Mouse (Mus musculus) adrenal gland (tissue): Measurements from ENCODE around the gene Mycl.
"Not testable (repeated sequence)": the region's sequence is repeated elsewhere in the genome, so short reads cannot be mapped to it uniquely, and the experiment has no call there.

Experiments used
- intact Hi-C: fragments of 180-260 bp; cut with DNase I; formaldehyde crosslinking; loops from one replicate; pipeline ENCODE4 v1.15.1; 2025

Mycl gene

GRCm38 (mm10) chr4:122980684-122981083 lies 14.8 kb upstream of the Mycl start:
- intact Hi-C loops, result loop anchor here (5.0 to 10.0 kb wide), 2 partner anchors 68 to 166 kb away; no protein-coding TSS in a partner anchor

- intact Hi-C loops, result loop anchor here (5.0 to 10.0 kb wide), 2 partner anchors 69 to 166 kb away; no protein-coding TSS in a partner anchor
Measured at GRCm38 (mm10) chr4:122981238-122981637, 14.2 kb upstream of the Mycl start.

DNA sequence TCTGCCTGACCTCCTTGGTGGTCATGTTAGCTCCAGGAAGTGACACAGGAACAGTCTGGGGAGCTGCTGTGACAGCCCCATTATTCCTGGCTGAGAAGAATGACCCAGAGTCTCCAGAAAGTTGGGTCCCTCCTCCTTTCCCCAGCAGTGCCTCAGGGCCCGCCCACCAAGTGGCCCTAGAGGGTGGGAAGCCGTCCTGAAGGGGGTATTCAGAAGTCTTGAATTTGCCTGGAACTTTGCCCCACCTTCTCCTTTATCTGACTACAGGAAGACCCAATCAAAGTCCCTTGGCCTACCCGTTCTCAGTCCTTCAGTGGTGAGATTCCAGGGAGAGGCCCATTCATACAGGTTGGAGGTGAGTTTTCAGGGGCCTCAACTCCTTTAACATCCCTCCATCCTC lies 13.5 kb upstream of the Mycl start:
- intact Hi-C loops, result loop anchor here (5.0 to 10.0 kb wide), 2 partner anchors 70 to 167 kb away; no protein-coding TSS in a partner anchor

- intact Hi-C loops, result loop anchor here (5.0 to 10.0 kb wide), 2 partner anchors 70 to 168 kb away; no protein-coding TSS in a partner anchor
Measured at GRCm38 (mm10) chr4:122982537-122982936, 12.9 kb upstream of the Mycl start.

DNA sequence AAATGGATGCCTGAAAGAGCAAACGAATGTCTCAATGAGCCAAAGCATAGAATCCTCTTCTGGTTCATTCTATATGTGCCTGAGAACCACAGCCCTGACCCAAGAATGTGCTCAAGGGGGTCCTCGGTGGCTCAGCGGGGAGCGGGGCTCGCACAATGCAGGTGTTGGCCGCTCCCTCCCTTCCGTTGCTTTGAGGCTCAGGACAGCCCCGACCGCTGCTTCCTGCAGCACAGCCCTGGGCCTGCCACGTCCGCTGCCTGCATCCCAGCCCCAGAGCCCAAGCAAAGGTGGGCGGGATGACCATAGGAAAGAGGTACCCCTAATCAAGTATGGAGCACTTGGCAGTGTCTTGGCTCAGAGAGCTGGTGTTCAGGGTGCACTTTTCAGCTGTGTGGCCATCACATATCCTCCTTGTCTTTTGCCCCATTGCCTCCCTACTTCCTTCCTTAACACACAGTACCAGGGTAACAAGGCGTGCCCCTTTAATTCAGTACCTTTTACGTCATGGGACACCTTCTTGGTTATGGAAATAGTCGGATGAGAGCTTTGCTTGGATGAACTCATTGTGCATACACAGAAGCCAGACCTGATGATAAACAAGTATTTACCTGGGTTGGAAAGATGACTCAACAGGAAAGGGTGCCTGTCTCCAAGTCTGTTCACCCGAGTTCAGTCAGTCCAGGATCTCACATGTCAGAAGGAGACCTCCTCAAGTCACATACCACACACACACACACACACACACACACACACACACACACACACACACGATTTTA lies 11.8 kb upstream of the Mycl start:
- intact Hi-C loops, result loop anchor here (2.0 to 10.0 kb wide), 3 partner anchors 39 to 169 kb away; no protein-coding TSS in a partner anchor

- intact Hi-C loops, result loop anchor here (2.0 to 10.0 kb wide), 3 partner anchors 40 to 170 kb away; no protein-coding TSS in a partner anchor
Measured at GRCm38 (mm10) chr4:122985110-122985509, 10.3 kb upstream of the Mycl start.

GRCm38 (mm10) chr4:122987421-122987820 lies 8.0 kb upstream of the Mycl start:
- intact Hi-C loops, result loop anchor here (5.0 to 10.0 kb wide), 2 partner anchors 90 to 173 kb away; no protein-coding TSS in a partner anchor

DNA sequence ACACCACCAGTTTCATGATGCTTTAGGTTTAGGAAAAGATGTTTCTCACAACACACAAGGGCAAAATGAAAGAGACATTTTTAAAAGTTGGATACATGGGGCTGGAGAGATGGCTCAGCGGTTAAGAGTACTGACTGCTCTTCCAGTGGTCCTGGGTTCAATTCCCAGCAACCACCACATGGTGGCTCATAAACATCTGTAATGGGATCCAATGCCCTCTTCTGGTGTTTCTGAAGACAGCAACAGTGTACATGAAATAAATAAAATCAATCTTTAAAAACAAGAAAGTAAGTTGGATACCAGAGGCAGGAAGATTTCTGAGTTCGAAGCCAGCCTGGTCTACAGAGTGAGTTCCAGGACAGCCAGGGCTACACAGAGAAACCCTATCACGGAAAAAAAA lies 7.4 kb upstream of the Mycl start:
- intact Hi-C loops, result loop anchor here (5.0 to 10.0 kb wide), 2 partner anchors 91 to 173 kb away; no protein-coding TSS in a partner anchor

DNA sequence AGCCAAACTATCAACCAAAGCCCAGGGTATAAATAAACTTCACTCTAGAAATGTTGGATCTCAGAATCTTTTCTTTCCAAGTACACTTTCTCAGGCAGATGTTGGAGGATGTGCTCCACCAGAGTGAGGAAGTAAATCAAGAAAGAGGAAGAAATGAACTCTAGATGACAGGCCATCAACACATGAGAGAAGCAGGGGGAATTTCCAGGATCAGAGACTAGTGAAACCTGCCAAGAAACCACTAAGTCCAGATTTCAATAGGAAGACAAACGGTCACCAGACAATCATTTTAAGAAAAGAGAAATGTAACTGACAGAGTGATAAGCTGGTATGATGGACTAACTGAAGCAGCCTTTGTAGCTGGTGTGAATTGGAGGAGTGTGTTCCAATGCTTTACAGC lies 4.3 kb upstream of the Mycl start:
- intact Hi-C loops, result no loop called here

DNA sequence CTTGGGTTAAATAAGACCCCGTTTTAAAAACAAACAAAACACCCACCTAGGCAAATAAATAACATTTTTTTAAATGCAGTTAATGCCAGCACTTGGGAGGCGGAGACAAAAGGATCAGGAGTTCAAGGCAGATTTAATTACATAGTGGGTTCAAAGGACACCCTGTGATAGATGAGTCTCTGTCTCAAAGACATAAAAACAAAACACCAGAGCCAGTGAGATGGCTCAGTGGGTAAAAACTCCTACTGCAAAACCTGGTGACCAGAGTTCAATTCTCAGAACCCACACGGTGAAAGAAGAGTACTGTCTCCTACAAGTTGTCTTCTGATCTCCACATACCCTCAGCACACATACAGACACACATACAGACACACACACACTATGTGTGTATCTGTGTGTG lies 3.2 kb upstream of the Mycl start:
- intact Hi-C loops, result no loop called here

GRCm38 (mm10) chr4:122996221-122996617 lies 767 bp downstream of the Mycl start:
- intact Hi-C loops, result no loop called here

GRCm38 (mm10) chr4:122996618-122997381 lies 1.3 kb downstream of the Mycl start:
- intact Hi-C loops, result no loop called here

- intact Hi-C loops, result no loop called here
Measured at GRCm38 (mm10) chr4:122998537-122999262, 3.2 kb downstream of the Mycl start.

- intact Hi-C loops, result no loop called here
Measured at GRCm38 (mm10) chr4:122999263-122999691, 3.8 kb downstream of the Mycl start.

DNA sequence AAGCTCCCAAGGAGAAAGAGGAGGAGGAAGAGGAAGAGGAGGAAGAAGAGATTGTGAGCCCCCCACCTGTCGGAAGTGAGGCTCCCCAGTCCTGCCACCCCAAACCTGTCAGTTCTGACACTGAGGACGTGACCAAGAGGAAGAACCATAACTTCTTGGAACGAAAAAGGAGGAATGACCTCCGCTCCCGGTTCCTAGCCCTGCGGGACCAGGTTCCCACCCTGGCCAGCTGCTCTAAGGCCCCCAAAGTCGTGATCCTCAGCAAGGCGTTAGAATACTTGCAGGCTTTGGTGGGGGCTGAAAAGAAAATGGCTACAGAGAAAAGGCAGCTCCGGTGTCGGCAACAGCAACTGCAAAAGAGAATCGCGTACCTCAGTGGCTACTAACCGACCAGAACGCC lies 4.7 kb downstream of the Mycl start:
- intact Hi-C loops, result no loop called here

- intact Hi-C loops, result no loop called here
Measured at GRCm38 (mm10) chr4:123000617-123001342, 5.3 kb downstream of the Mycl start.

DNA sequence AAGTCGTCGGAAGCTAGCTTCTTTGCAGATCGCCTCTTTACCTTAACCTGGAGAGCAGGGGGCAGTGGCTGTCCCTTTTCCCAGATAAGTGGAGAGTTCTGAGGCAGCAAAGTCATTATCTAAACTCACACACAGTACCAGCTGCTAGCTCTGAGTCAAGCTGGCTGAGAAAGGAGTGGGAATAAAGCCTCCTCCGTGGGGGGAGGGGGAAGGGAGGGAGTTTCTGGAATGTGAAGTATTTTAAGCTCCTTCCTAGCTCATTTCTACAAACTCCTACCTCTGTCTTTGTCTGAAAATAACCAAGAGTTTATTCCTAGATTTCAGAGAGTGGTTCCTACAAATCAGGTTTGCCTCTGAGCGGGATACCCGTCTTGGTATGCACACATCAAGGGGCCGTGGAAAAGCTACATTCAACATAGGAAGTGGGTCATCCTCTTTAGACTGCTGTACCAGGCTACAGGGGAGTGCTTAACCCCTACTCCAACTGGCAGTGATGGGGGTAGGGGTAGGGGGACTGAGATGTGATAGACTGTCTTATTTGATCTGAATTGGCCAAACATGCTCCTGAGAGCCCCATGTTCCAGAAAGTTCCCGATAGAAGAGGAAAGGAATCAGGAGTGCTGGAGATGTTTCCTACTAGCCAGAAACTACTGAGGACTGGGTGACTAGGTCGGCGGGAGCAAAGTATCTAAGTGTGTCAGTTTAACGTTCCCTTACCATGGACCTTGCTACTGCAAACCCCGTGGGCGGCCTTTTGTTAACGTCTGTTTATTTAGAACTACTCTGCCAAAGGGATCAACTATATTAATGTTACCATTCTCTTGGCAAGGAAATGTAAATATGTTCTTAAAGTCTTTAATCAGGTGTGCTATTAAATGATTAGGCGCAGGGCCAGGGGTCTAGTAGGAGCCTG lies 9.9 kb downstream of the Mycl start:
- intact Hi-C loops, result no loop called here

GRCm38 (mm10) chr4:123012501-123012900 lies 17.0 kb downstream of the Mycl start:
- intact Hi-C loops, result not testable (repeated sequence)

DNA sequence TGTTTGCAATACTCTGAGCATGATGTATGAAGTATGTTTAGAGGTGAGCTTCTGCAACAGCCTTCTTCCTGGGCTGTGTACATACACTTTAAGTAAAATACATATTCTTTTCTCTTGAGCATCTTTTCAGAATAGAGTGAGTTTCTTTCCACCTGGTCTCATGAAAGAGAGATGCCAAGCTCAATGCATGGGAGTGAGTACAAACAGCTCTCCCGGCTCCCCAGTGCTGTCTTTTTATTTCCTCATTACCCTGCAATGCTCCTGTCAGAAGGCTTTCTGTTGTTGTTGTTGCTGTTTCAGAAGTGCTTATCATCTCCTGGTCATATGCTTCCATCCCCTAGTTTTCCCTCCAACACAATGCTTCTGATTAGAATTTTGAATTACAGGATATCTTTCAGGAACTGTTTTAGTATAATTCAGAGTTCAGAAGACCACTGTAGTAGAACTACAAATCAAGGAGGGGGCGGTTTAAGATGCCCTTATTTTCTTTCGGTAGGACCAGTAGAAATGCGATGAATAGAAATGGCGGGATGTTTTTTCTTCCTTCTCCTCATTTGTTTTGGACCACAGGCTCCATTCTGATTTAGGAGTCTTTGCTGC lies 18.0 kb downstream of the Mycl start:
- intact Hi-C loops, result no loop called here
